Mouse (Mus musculus): ENCODE data around the gene Syt3. TPM values are rescaled to one million over a fixed set of nuclear protein-coding genes. Genes with fewer than 3 reads are reported as not detected.

The Syt3 gene
- 2.1 and 2.3 TPM in 2 replicates for polyA plus RNA-seq (2015; fragmentation: Nextera tagmentation; extraction: Ambion mirVana)

DNA sequence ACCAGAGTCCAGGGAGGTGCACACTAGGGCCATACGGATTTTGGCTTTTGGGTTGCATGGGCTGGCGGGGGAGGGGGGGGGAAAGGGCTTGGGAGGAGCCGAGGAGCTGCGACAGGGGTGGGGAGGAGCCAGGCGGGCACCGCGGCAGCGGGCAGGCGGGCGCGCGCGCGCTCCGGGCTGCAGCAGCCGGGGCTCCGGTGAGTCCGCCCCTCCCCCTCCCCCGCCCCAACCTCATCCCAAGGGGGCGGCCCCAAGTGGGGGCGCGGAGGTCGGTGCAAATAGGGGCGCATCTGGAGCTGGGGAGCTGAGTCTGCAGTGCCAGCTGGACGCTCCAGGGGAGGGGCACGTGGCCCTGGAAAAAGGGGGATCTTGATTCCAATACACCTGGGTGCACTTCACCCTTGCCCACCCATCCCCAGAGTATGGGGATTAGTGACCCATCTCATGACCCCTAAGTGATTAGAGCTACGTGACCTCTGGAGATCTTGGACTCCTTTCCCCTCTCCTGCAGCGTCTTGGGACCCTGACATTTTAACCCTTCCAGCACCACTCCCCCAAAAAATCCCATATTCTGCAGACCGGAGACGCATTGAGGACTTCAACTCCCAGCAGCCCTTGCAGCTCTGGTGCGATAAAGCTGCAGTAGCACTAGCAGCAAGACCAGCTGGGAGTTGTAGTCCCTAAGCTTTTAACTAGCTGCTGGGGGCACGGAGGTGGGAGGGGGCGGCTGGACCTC lies at the start of gene Syt3:
Syt3 (plus strand) TSS at position 123 of the 736 bp plus-strand sequence.
- no peaks in the 10 kb centered on the region for H3K9me3 ChIP-seq (ENCODE audit: control insufficient read depth, low read length)
- 0% methylated on average over 22 of the region's 33 CpGs for WGBS
- H3K4me3 ChIP-seq (ENCODE audit: low read length), result peak within 1 kb of the TSS; percentile 54
- peak within 1 kb of the TSS; percentile 59 for H3K9ac ChIP-seq (ENCODE audit: low read length)
- H3K4me1 ChIP-seq (replicated peaks; ENCODE audit: control insufficient read depth, insufficient read depth, low read length), result no peaks in the 10 kb centered on the region
- H3K36me3 ChIP-seq (ENCODE audit: control insufficient read depth, insufficient read depth, low read length), result no peaks in the 10 kb centered on the region
- H3K27ac ChIP-seq (ENCODE audit: low read length), result no peak within 1 kb of the TSS
- H3K27me3 ChIP-seq (ENCODE audit: control insufficient read depth, insufficient read depth, low read depth, low read length), result no peaks in the 10 kb centered on the region
- ATAC-seq (ENCODE audit: low read depth), result peak; percentile 88
- peak within 1 kb of the TSS; percentile 95 for H3K4me2 ChIP-seq (ENCODE audit: low read depth, low read length)

DNA sequence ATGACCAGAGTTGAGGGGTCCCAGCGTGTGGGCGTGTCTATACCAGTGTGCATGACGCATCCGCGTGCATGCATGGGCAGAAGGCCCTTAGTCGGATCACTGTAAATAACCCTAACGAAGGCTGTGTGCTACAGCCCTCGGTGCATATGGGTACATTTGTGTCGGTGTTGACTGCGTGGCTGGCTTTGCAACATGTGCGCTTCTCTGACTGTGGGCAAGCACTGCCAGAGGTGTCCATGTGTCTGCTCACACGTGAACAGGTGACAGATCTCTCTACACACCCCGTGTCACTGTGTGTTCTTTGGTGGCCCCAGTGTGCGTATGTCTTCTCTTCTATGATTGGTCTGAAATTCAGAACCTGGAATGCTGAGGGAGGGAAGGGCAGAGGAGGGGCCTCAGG lies 49.8 kb upstream of the Syt3 start:
- H3K9me3 ChIP-seq (ENCODE audit: control insufficient read depth, low read length), result no peaks in the 10 kb centered on the region
- H3K9ac ChIP-seq (ENCODE audit: low read length), result no peak overlapping the region
- no peak for ATAC-seq (ENCODE audit: low read depth)
- H3K27me3 ChIP-seq (ENCODE audit: control insufficient read depth, insufficient read depth, low read depth, low read length), result peaks cover 47% of the 10 kb centered on the region
- H3K4me2 ChIP-seq (ENCODE audit: low read depth, low read length), result no peak overlapping the region
- no peak overlapping the region for H3K27ac ChIP-seq (ENCODE audit: low read length)
- H3K4me1 ChIP-seq (replicated peaks; ENCODE audit: control insufficient read depth, insufficient read depth, low read length), result peaks cover 4% of the 10 kb centered on the region; the same call in 1 of the 2 replicates
- H3K36me3 ChIP-seq (ENCODE audit: control insufficient read depth, insufficient read depth, low read length), result no peaks in the 10 kb centered on the region
- H3K4me3 ChIP-seq (ENCODE audit: low read length), result no peak overlapping the region
- WGBS, result 57% methylated on average over 14 of the region's 14 CpGs

DNA sequence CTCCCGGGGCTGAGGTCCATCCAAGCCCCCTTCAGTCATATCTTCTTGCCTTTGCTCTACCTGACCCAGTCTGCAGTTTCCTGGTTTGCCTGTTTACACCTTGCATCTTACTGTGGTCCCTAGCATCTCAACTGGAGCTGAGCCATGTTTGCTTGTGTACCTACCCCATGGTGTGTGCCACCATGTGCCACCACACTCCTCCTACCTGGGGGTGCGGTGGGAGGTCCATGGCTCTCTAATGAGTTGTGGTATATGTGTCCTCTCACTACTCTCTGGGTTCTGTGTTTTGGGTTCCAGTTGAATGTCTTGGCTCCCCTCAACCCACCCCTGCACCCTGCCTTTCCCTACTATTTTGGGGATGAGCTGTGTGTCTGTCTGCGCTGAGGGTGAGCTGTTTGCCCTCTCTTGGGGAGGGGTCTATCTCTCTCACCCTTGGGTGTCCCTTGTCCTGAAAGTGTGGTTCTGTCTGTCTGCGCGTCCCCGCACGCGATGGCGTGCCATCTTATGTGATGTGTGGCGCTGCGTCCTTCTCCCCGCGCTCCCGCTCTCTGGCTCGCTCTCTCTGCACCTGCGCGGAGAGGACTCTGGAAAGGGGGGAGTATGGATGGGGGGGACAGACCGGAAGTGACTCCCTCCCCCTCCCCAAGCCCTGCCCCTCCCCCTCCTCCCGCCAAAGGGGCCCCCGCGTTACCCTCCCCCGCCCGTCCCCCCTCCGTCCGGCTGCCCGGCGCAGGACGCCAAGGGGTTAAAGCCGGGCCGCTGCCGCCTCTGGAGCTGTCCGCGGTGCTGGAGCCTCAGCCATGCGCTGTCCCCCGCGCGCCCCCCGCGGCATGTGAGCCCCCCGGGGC lies 48.6 kb upstream of the Syt3 start:
- 3% methylated on average over 26 of the region's 40 CpGs for WGBS
- peaks cover 47% of the 10 kb centered on the region for H3K27me3 ChIP-seq (ENCODE audit: control insufficient read depth, insufficient read depth, low read depth, low read length)

DNA sequence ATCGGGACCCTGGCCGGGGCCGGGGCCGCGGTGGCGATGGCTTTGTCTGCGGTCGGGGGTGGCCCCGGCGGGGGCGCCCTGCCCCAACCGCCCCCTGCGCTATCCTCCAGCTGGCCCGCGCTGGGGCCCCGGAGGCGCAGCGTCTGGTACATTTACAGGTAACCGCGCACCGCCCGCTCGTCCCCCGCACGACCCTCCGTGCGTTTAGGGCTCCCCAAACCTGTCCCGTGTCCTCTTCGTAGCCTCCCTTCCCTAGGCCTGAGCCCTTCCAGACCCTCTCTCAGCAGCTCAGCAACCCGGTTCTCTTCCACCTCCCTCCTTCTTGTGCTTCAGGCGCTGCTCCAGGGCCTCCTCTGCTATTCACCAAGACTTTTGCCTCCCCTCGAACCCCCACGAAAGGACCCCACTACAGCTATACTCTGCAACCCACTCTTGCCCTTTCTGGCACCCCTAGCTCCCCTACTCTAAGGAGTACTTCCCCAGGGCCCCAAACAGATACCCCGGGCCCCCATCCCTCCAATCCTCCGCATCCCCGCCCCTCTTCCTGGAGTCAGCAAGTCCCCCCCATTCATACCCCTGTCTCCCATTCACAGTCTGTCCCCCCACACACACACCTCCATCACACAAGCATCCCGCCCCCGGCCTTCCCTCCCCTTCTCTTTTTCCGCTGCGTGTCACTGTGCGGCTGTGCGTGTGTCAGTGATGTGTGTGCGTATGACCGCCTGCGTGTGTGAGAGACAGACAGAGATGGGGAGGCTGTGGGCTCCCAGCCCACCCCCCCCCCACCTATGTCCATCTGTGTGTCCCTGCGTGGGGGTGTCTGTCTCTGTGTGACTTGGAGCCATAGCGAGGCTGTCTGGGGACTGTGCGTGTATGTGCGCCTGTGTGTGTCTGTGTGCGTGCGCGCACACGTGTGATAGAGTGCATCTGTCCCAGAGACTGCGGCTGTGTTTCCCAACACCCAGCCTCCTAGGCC lies 47.6 kb upstream of the Syt3 start:
- Histone ChIP-seq H3K4me3 (ENCODE audit: low read length) (peak overlapping the region; percentile 38), H3K27ac (ENCODE audit: low read length) (no peak overlapping the region), H3K27me3 (ENCODE audit: control insufficient read depth, insufficient read depth, low read depth, low read length) (peaks cover 47% of the 10 kb centered on the region), H3K9ac (ENCODE audit: low read length) (no peak overlapping the region), H3K4me1 (replicated peaks; ENCODE audit: control insufficient read depth, insufficient read depth, low read length) (peaks cover 4% of the 10 kb centered on the region; the same call in 1 of the 2 replicates), H3K4me2 (ENCODE audit: low read depth, low read length) (peak overlapping the region; percentile 68), H3K36me3 (ENCODE audit: control insufficient read depth, insufficient read depth, low read length) (no peaks in the 10 kb centered on the region), H3K9me3 (ENCODE audit: control insufficient read depth, low read length) (no peaks in the 10 kb centered on the region)
- ATAC-seq (ENCODE audit: low read depth), result no peak; the same call in 1 of the 2 replicates
- WGBS, result 7% methylated on average over 39 of the region's 54 CpGs

More for the DNA sequence above, 48.6 kb upstream of the Syt3 start:
- Histone ChIP-seq H3K4me2 (ENCODE audit: low read depth, low read length) (peak overlapping the region; percentile 68), H3K4me1 (replicated peaks; ENCODE audit: control insufficient read depth, insufficient read depth, low read length) (peaks cover 4% of the 10 kb centered on the region; the same call in 1 of the 2 replicates), H3K36me3 (ENCODE audit: control insufficient read depth, insufficient read depth, low read length) (no peaks in the 10 kb centered on the region), H3K9ac (ENCODE audit: low read length) (no peak overlapping the region), H3K4me3 (ENCODE audit: low read length) (peak overlapping the region; percentile 38), H3K9me3 (ENCODE audit: control insufficient read depth, low read length) (no peaks in the 10 kb centered on the region), H3K27ac (ENCODE audit: low read length) (no peak overlapping the region)
- ATAC-seq (ENCODE audit: low read depth), result peak; percentile 63; the same call in 1 of the 2 replicates

DNA sequence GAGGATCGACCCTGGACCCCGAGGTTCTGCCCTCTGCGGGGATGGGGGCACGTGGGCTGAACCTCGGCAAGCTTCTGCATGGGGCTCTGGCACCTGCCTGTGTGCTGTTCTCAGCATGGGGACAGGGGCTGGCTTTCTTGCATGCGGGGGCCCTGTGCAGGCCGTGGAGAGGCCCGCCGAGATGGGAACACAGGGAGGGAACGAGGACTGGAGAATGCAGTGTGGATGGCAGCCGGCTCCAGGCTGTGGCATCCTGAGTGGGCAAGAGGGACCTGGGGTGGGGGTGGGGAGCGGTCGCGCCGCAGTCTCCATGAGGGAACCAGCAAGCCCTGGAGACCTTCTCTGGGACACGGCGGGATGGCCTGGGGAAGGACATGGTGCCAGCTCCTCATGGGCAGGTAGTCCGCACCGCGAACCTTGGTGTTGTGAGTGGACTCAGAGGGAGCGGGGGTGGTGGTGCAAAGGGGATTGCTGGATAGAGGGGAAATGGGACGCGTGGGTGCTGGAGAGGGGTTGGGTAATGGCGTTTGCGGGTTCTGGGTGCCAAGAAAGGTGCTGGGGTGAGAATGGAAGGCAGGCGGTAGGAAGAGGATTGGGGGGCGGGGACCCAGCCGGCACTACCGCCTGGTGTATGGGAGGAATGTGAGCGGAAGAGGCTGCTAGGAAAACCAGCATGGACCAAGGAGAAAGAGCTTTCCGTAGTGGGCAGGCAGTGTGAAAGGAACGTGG lies 46.6 kb upstream of the Syt3 start:
- WGBS, result 5% methylated on average over 32 of the region's 32 CpGs
- no peak overlapping the region for H3K27ac ChIP-seq (ENCODE audit: low read length)
- ATAC-seq (ENCODE audit: low read depth), result no peak
- H3K36me3 ChIP-seq (ENCODE audit: control insufficient read depth, insufficient read depth, low read length), result no peaks in the 10 kb centered on the region
- peaks cover 47% of the 10 kb centered on the region for H3K27me3 ChIP-seq (ENCODE audit: control insufficient read depth, insufficient read depth, low read depth, low read length)
- no peaks in the 10 kb centered on the region for H3K9me3 ChIP-seq (ENCODE audit: control insufficient read depth, low read length)
- no peak overlapping the region for H3K4me2 ChIP-seq (ENCODE audit: low read depth, low read length)
- H3K4me3 ChIP-seq (ENCODE audit: low read length), result no peak overlapping the region
- H3K9ac ChIP-seq (ENCODE audit: low read length), result no peak overlapping the region
- peaks cover 4% of the 10 kb centered on the region; the same call in 1 of the 2 replicates for H3K4me1 ChIP-seq (replicated peaks; ENCODE audit: control insufficient read depth, insufficient read depth, low read length)

DNA sequence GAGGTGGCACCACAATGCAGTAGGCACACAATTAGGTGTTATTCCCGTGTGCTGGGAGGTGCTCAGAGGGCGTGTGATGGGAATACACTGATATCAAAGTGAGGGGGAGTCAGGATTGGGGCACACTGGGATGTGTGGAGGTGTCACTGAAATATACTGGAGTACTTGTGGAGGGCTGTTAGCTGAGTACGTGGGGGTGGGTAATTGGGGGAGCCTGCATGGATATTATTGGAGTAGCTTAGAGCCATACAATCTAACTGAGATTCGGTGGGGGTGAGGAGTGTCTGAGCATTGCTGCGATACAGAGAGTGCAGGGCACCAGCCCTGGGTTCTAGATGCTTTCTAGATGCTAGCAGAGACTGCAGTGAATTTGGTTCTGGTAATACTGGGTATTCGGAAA lies 43.7 kb upstream of the Syt3 start:
- H3K27me3 ChIP-seq (ENCODE audit: control insufficient read depth, insufficient read depth, low read depth, low read length), result peaks cover 37% of the 10 kb centered on the region
- no peaks in the 10 kb centered on the region for H3K36me3 ChIP-seq (ENCODE audit: control insufficient read depth, insufficient read depth, low read length)
- H3K27ac ChIP-seq (ENCODE audit: low read length), result no peak overlapping the region
- no peaks in the 10 kb centered on the region for H3K9me3 ChIP-seq (ENCODE audit: control insufficient read depth, low read length)
- H3K4me2 ChIP-seq (ENCODE audit: low read depth, low read length), result no peak overlapping the region
- no peak overlapping the region for H3K9ac ChIP-seq (ENCODE audit: low read length)
- ATAC-seq (ENCODE audit: low read depth), result no peak
- WGBS, result 46% methylated on average over 6 of the region's 6 CpGs
- no peak overlapping the region for H3K4me3 ChIP-seq (ENCODE audit: low read length)
- H3K4me1 ChIP-seq (replicated peaks; ENCODE audit: control insufficient read depth, insufficient read depth, low read length), result peaks cover 9% of the 10 kb centered on the region

DNA sequence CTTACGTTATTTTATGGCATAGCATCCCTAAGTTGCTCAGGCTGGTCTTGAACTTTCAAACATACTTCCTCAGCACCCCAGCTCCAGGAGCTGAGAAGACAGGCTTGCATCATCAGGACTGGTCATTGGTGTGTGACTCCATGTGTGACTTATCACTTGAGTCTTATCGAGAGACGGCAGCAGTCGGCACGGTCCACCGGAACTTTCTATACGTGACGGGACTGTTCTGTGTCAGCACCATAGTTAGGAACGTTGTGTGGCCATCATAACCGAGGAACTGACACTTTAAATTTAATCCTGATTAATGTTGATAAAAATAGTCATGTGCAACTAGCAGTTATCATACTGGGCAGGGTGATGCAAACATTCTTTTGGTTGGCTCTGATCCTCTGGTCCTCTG lies 42.8 kb upstream of the Syt3 start:
- H3K4me3 ChIP-seq (ENCODE audit: low read length), result no peak overlapping the region
- WGBS, result 75% methylated on average over 10 of the region's 10 CpGs
- peaks cover 28% of the 10 kb centered on the region for H3K27me3 ChIP-seq (ENCODE audit: control insufficient read depth, insufficient read depth, low read depth, low read length)
- no peaks in the 10 kb centered on the region for H3K9me3 ChIP-seq (ENCODE audit: control insufficient read depth, low read length)
- no peak overlapping the region for H3K4me2 ChIP-seq (ENCODE audit: low read depth, low read length)
- no peak overlapping the region for H3K27ac ChIP-seq (ENCODE audit: low read length)
- H3K36me3 ChIP-seq (ENCODE audit: control insufficient read depth, insufficient read depth, low read length), result no peaks in the 10 kb centered on the region
- H3K9ac ChIP-seq (ENCODE audit: low read length), result no peak overlapping the region
- peaks cover 5% of the 10 kb centered on the region for H3K4me1 ChIP-seq (replicated peaks; ENCODE audit: control insufficient read depth, insufficient read depth, low read length)
- no peak for ATAC-seq (ENCODE audit: low read depth)

DNA sequence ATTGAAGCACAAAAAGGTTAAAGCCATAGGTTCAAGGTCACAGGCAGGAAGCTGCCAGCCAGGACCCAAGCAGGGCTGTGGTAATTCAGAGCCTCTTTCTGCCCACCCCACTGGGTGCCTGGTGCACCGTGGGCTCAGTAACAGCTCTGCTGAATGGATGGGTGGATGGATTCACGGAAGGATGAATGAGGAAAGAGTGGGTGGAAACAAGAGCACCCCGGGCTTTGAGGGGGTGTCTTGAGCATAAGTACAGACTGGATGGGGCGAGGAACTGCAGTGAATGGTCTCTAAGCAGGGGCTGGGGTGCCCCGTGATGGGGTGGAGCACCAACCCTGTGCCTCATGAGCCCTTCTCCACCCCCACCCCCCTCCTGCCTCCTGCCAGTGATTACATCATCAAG lies 42.2 kb upstream of the Syt3 start:
- 57% methylated on average over 5 of the region's 5 CpGs for WGBS

More for the DNA sequence above, 42.2 kb upstream of the Syt3 start:
- no peak for ATAC-seq (ENCODE audit: low read depth)
- no peak overlapping the region for H3K9ac ChIP-seq (ENCODE audit: low read length)
- H3K4me1 ChIP-seq (replicated peaks; ENCODE audit: control insufficient read depth, insufficient read depth, low read length), result peaks cover 5% of the 10 kb centered on the region
- no peak overlapping the region for H3K4me2 ChIP-seq (ENCODE audit: low read depth, low read length)
- H3K27ac ChIP-seq (ENCODE audit: low read length), result no peak overlapping the region
- H3K9me3 ChIP-seq (ENCODE audit: control insufficient read depth, low read length), result no peaks in the 10 kb centered on the region
- peaks cover 22% of the 10 kb centered on the region for H3K27me3 ChIP-seq (ENCODE audit: control insufficient read depth, insufficient read depth, low read depth, low read length)
- H3K36me3 ChIP-seq (ENCODE audit: control insufficient read depth, insufficient read depth, low read length), result no peaks in the 10 kb centered on the region
- H3K4me3 ChIP-seq (ENCODE audit: low read length), result no peak overlapping the region

All from lung, embryonic 16.5 days (tissue).